Mouse (Mus musculus) CH12.LX (cell line): ENCODE measurements around the gene Gm20388. TPM values are rescaled to one million over a fixed set of nuclear protein-coding genes. Genes with fewer than 3 reads are reported as not detected.

Experiments
- DNase-seq: peaks from one replicate; pipeline ENCODE4 v3.0.0-alpha.2; 2013; ENCODE audit errors: extremely low read depth
- H3K27ac ChIP-seq: 2 replicates; pipeline ENCODE4 v1.5.1; 2012; ENCODE audit warnings: low read depth, mild to moderate bottlenecking, control low read depth, moderate library complexity; ENCODE audit not compliant: insufficient read depth
- H3K27me3 ChIP-seq: replicated peaks from 2 replicates; pipeline ENCODE3; 2012; ENCODE audit warnings: inconsistent platforms
- H3K36me3 ChIP-seq, 2 experiments: replicated peaks in 1 of 2; 2 replicates each; pipeline versions ENCODE3 to v1.6.1; 2012; ENCODE audit warnings: inconsistent platforms in 1 of 2, low read length in 1 of 2, mild to moderate bottlenecking in 1 of 2, mixed read lengths in 1 of 2, moderate library complexity in 1 of 2; ENCODE audit not compliant: control insufficient read depth in 1 of 2, insufficient read depth in 1 of 2
- H3K4me1 ChIP-seq, 2 experiments: 2 replicates each; pipeline ENCODE4 v1.6.1; 2012; ENCODE audit warnings: inconsistent platforms in 1 of 2, moderate library complexity in 1 of 2; ENCODE audit not compliant: insufficient read depth in 2 of 2, control insufficient read depth in 1 of 2
- H3K4me2 ChIP-seq: 2 replicates; pipeline ENCODE4 v1.6.1; 2012; ENCODE audit warnings: low read depth, mild to moderate bottlenecking, control low read depth; ENCODE audit not compliant: poor library complexity, insufficient read depth, severe bottlenecking
- H3K4me3 ChIP-seq, 3 experiments: fragments of 150-350 bp in 1 of 3; sonication (generic) in 1 of 3; replicated peaks in 1 of 3; 2 replicates each; pipeline versions ENCODE3 to v1.5.1; 2011 to 2012; ENCODE audit warnings: low read depth in 2 of 3, low read length in 2 of 3, mild to moderate bottlenecking in 2 of 3, moderate library complexity in 2 of 3, control low read depth in 1 of 3, improper control_type of control experiment in 1 of 3, inconsistent platforms in 1 of 3, mixed read lengths in 1 of 3; ENCODE audit not compliant: poor library complexity in 1 of 3
- H3K79me2 ChIP-seq: replicated peaks from 2 replicates; pipeline ENCODE4 v1.6.1; 2012; ENCODE audit warnings: mild to moderate bottlenecking, moderate library complexity; ENCODE audit not compliant: control insufficient read depth, poor library complexity, insufficient read depth, severe bottlenecking; ENCODE audit errors: extremely low read depth
- H3K9ac ChIP-seq: 2 replicates; pipeline ENCODE4 v1.6.1; 2012; ENCODE audit warnings: low read depth, mild to moderate bottlenecking, control low read depth, moderate library complexity; ENCODE audit not compliant: insufficient read depth
- H3K9me3 ChIP-seq: replicated peaks from 2 replicates; pipeline ENCODE3; 2012; ENCODE audit warnings: low read length, inconsistent platforms, mixed read lengths
- BHLHE40 ChIP-seq: IDR thresholded peaks from 2 replicates; pipeline ENCODE4 v1.6.1; 2011; ENCODE audit warnings: mild to moderate bottlenecking, low read depth, low read length, improper control_type of control experiment
- CHD1 ChIP-seq: IDR thresholded peaks from 2 replicates; pipeline ENCODE4 v1.6.1; 2012; ENCODE audit warnings: low read depth, low read length, improper control_type of control experiment, inconsistent platforms
- CHD2 ChIP-seq: IDR thresholded peaks from 2 replicates; pipeline ENCODE4 v1.6.1; 2011; ENCODE audit warnings: low read length, improper control_type of control experiment
- CTCF ChIP-seq, 2 experiments: IDR thresholded peaks in 1 of 2; conservative IDR thresholded peaks in 1 of 2; 2 replicates each; pipeline ENCODE4 v1.5.1; 2011 to 2012; ENCODE audit warnings: low read depth in 2 of 2, low read length in 2 of 2, improper control_type of control experiment in 1 of 2, inconsistent platforms in 1 of 2, mild to moderate bottlenecking in 1 of 2, moderate library complexity in 1 of 2
- E2F4 ChIP-seq: IDR thresholded peaks from 2 replicates; pipeline ENCODE4 v1.6.1; 2011; ENCODE audit warnings: low read depth, low read length, improper control_type of control experiment; ENCODE audit not compliant: insufficient replicate concordance
- ELF1 ChIP-seq: IDR thresholded peaks from 2 replicates; pipeline ENCODE4 v1.6.1; 2014; ENCODE audit warnings: low read depth, mild to moderate bottlenecking, inconsistent platforms, low read length, improper control_type of control experiment
- EP300 ChIP-seq: IDR thresholded peaks from 2 replicates; pipeline ENCODE4 v1.6.1; 2011; ENCODE audit warnings: low read length, improper control_type of control experiment
- ETS1 ChIP-seq: conservative IDR thresholded peaks from 2 replicates; pipeline ENCODE4 v1.6.1; 2012; ENCODE audit warnings: low read depth, mild to moderate bottlenecking, inconsistent platforms, low read length, improper control_type of control experiment, moderate library complexity
- GABPA ChIP-seq: IDR thresholded peaks from 2 replicates; pipeline ENCODE4 v1.6.1; 2012; ENCODE audit warnings: low read depth, low read length, improper control_type of control experiment, inconsistent platforms; ENCODE audit not compliant: insufficient replicate concordance
- HCFC1 ChIP-seq: IDR thresholded peaks from 2 replicates; pipeline ENCODE4 v1.6.1; 2012; ENCODE audit warnings: low read depth, mild to moderate bottlenecking, inconsistent platforms, low read length, improper control_type of control experiment
- IRF4 ChIP-seq: IDR thresholded peaks from 2 replicates; pipeline ENCODE4 v1.6.1; 2014; ENCODE audit warnings: low read depth, mild to moderate bottlenecking, inconsistent platforms, low read length, improper control_type of control experiment
- JUN ChIP-seq: IDR thresholded peaks from 2 replicates; pipeline ENCODE4 v1.6.1; 2011; ENCODE audit warnings: low read depth, mild to moderate bottlenecking, low read length, improper control_type of control experiment, moderate library complexity; ENCODE audit not compliant: insufficient read depth
- JUND ChIP-seq: conservative IDR thresholded peaks from 2 replicates; pipeline ENCODE4 v1.6.1; 2011; ENCODE audit warnings: low read depth, low read length, improper control_type of control experiment
- KAT2A ChIP-seq: IDR thresholded peaks from 2 replicates; pipeline ENCODE4 v1.6.1; 2012; ENCODE audit warnings: low read length, improper control_type of control experiment, inconsistent platforms; ENCODE audit not compliant: insufficient replicate concordance
- MAFK ChIP-seq: IDR thresholded peaks from 2 replicates; pipeline ENCODE4 v1.6.1; 2011; ENCODE audit warnings: low read length, improper control_type of control experiment; ENCODE audit not compliant: insufficient replicate concordance
- MAX ChIP-seq: IDR thresholded peaks from 2 replicates; pipeline ENCODE4 v1.6.1; 2011; ENCODE audit warnings: low read length, improper control_type of control experiment
- MAZ ChIP-seq: IDR thresholded peaks from 2 replicates; pipeline ENCODE4 v1.6.1; 2012; ENCODE audit warnings: low read depth, mild to moderate bottlenecking, inconsistent platforms, low read length, improper control_type of control experiment, moderate library complexity
- MEF2A ChIP-seq: IDR thresholded peaks from 2 replicates; pipeline ENCODE4 v1.6.1; 2014; ENCODE audit warnings: low read depth, mild to moderate bottlenecking, inconsistent platforms, low read length, improper control_type of control experiment, borderline replicate concordance
- MXI1 ChIP-seq: IDR thresholded peaks from 2 replicates; pipeline ENCODE4 v1.6.1; 2011; ENCODE audit warnings: mild to moderate bottlenecking, low read depth, low read length, improper control_type of control experiment
- MYC ChIP-seq: IDR thresholded peaks from 2 replicates; pipeline ENCODE4 v1.6.1; 2011; ENCODE audit warnings: low read depth, mild to moderate bottlenecking, improper control_type of control experiment, low read length
- NELFE ChIP-seq: IDR thresholded peaks from 2 replicates; pipeline ENCODE4 v1.6.1; 2011; ENCODE audit warnings: low read depth, low read length, improper control_type of control experiment
- NRF1 ChIP-seq: IDR thresholded peaks from 2 replicates; pipeline ENCODE4 v1.6.1; 2014; ENCODE audit warnings: low read depth, mild to moderate bottlenecking, inconsistent platforms, low read length, improper control_type of control experiment, moderate library complexity
- PAX5 ChIP-seq: IDR thresholded peaks from 2 replicates; pipeline ENCODE4 v1.6.1; 2012; ENCODE audit warnings: low read length, inconsistent platforms, mixed read lengths
- POLR2A ChIP-seq: IDR thresholded peaks from 2 replicates; pipeline ENCODE4 v1.6.1; 2011; ENCODE audit warnings: low read depth, mild to moderate bottlenecking, improper control_type of control experiment, low read length
- POLR2AphosphoS2 ChIP-seq: IDR thresholded peaks from 2 replicates; pipeline ENCODE4 v1.6.1; 2011; ENCODE audit warnings: low read depth, low read length, improper control_type of control experiment
- RAD21 ChIP-seq: IDR thresholded peaks from 2 replicates; pipeline ENCODE4 v1.6.1; 2011; ENCODE audit warnings: low read depth, mild to moderate bottlenecking, low read length, improper control_type of control experiment, moderate library complexity
- RCOR1 ChIP-seq: conservative IDR thresholded peaks from 2 replicates; pipeline ENCODE4 v1.6.1; 2012; ENCODE audit warnings: low read depth, mild to moderate bottlenecking, inconsistent platforms, low read length, improper control_type of control experiment
- SIN3A ChIP-seq: IDR thresholded peaks from 2 replicates; pipeline ENCODE4 v1.6.1; 2012; ENCODE audit warnings: low read length, improper control_type of control experiment, inconsistent platforms
- SMC3 ChIP-seq: IDR thresholded peaks from 2 replicates; pipeline ENCODE4 v1.6.1; 2011; ENCODE audit warnings: low read depth, low read length, improper control_type of control experiment
- TBP ChIP-seq: conservative IDR thresholded peaks from 2 replicates; pipeline ENCODE4 v1.6.1; 2011; ENCODE audit warnings: low read depth, low read length, improper control_type of control experiment
- TCF12 ChIP-seq: IDR thresholded peaks from 2 replicates; pipeline ENCODE4 v1.6.1; 2014; ENCODE audit warnings: low read depth, mild to moderate bottlenecking, inconsistent platforms, low read length, improper control_type of control experiment
- UBTF ChIP-seq: IDR thresholded peaks from 2 replicates; pipeline ENCODE4 v1.6.1; 2012; ENCODE audit warnings: low read depth, mild to moderate bottlenecking, inconsistent platforms, low read length, improper control_type of control experiment, moderate library complexity
- USF1 ChIP-seq: IDR thresholded peaks from 2 replicates; pipeline ENCODE4 v1.6.1; 2014; ENCODE audit warnings: low read depth, mild to moderate bottlenecking, inconsistent platforms, low read length, improper control_type of control experiment
- USF2 ChIP-seq: conservative IDR thresholded peaks from 2 replicates; pipeline ENCODE4 v1.6.1; 2011; ENCODE audit warnings: low read depth, low read length, improper control_type of control experiment
- ZC3H11A ChIP-seq: IDR thresholded peaks from 2 replicates; pipeline ENCODE4 v1.6.1; 2012; ENCODE audit warnings: low read depth, mild to moderate bottlenecking, inconsistent platforms, low read length, improper control_type of control experiment
- ZKSCAN1 ChIP-seq: IDR thresholded peaks from 2 replicates; pipeline ENCODE4 v1.6.1; 2012; ENCODE audit warnings: low read depth, inconsistent platforms, low read length, improper control_type of control experiment, borderline replicate concordance
- ZMIZ1 ChIP-seq: IDR thresholded peaks from 2 replicates; pipeline ENCODE4 v1.6.1; 2012; ENCODE audit warnings: low read depth, mild to moderate bottlenecking, inconsistent platforms, low read length, improper control_type of control experiment
- ZNF384 ChIP-seq: IDR thresholded peaks from 2 replicates; pipeline ENCODE4 v1.6.1; 2012; ENCODE audit warnings: low read depth, low read length, improper control_type of control experiment, inconsistent platforms
- dilution Hi-C: fragments of 300-500 bp; cut with MboI; formaldehyde crosslinking; loops from 2 replicates; pipeline ENCODE4 v1.14.3; 2020; ENCODE audit warnings: low sequenced_read_pairs; ENCODE audit not compliant: extremely low pct_unique_long_range_greater_than_20kb, extremely low pct_ligation_motif_present
- in situ Hi-C: fragments of 300-500 bp; cut with MboI; formaldehyde crosslinking; loops from 3 replicates; pipeline ENCODE4 v1.14.3; 2019; ENCODE audit warnings: low sequenced_read_pairs, low pct_ligation_motif_present, low pct_unique_long_range_greater_than_20kb, mixed read lengths
- polyA plus RNA-seq: library from polyadenylated mRNA; unstranded; fragments of >175 nt; gene quantifications from 2 replicates; pipeline ENCODE4 v1.2.1, GENCODE M21; 2012; ENCODE audit warnings: low read depth; ENCODE audit not compliant: insufficient read length
- total RNA-seq, 2 experiments: library from RNA; depleted of rRNA; stranded (reverse); fragments of 300-350 nt in 1 of 2; fragments of >200 nt in 1 of 2; gene quantifications; 2 replicates each; pipeline ENCODE4 v1.2.3; 2012 to 2014

Gene Gm20388
- total and polyA plus RNA-seq, 3 experiments, result 14.8 to 26.3 (median 22.2) TPM

- in situ Hi-C loops, result loop anchor here (5.0 kb wide), 1 partner anchor 46 kb away; the partner anchor contains the start of gene Galnt2
- H3K4me3 ChIP-seq, result peak overlapping the region in 1 of 3 experiments; percentile 13
- H3K4me1 ChIP-seq, result peaks cover 71 to 88% of the 10 kb centered on the region in 2 experiments
- peaks cover 3 to 34% of the 10 kb centered on the region in 2 experiments for H3K36me3 ChIP-seq
- 0 out of 2 replicates have a peak, but pooled peaks cover 4% of the 10 kb centered on the region for H3K79me2 ChIP-seq
- peak overlapping the region; percentile 26 for H3K9ac ChIP-seq
- TF ChIP-seq CHD1 (no peak), CHD2 (no peak), BHLHE40 (peak; percentile 59), MAFK (0 out of 2 replicates have a peak, but pooled peaks have one; percentile 41), MAZ (no peak), UBTF (0 out of 2 replicates have a peak, but pooled peaks have one; percentile 57), ZKSCAN1 (no peak), NELFE (no peak), MAX (peak; percentile 31; the same call in 1 of the 2 replicates), E2F4 (no peak), RCOR1 (no peak), GABPA (no peak), TBP (no peak), TCF12 (peak; percentile 34; the same call in 1 of the 2 replicates), NRF1 (no peak), HCFC1 (no peak), SIN3A (no peak), IRF4 (peak; percentile 91), ZC3H11A (no peak), PAX5 (no peak), MXI1 (no peak; the same call in 1 of the 2 replicates), EP300 (peak; percentile 93), ZNF384 (no peak), JUN (peak; percentile 86), USF1 (no peak), POLR2A (no peak), CTCF (conservative IDR thresholded peaks at IDR 0.05 in 1 of 2, IDR thresholded peaks at IDR 0.05 in 1 of 2; ENCODE audit: low read depth in 2 of 2, low read length in 2 of 2) (no peak), RAD21 (no peak), ELF1 (no peak), POLR2AphosphoS2 (no peak), MEF2A (0 out of 2 replicates have a peak, but pooled peaks have one; percentile 34), JUND (peak; percentile 89), MYC (0 out of 2 replicates have a peak, but pooled peaks have one; percentile 22), SMC3 (no peak), ETS1 (peak; percentile 80), USF2 (no peak), ZMIZ1 (no peak), KAT2A (no peak)
- H3K27ac ChIP-seq, result peak overlapping the region; percentile 86
- peaks cover 10% of the 10 kb centered on the region for H3K9me3 ChIP-seq
- DNase-seq, result peak; percentile 67
- no peaks in the 10 kb centered on the region for H3K27me3 ChIP-seq
- peak overlapping the region; percentile 3 for H3K4me2 ChIP-seq
- dilution Hi-C loops, result no loop called here
Observed at GRCm38 (mm10) chr8:124277951-124278910, 4367.6 kb downstream of the Gm20388 start.
